Mouse (Mus musculus) gastrocnemius, adult 2 months (tissue): Measurements from ENCODE around the gene Dapk1. TPM values are rescaled to one million over a fixed set of nuclear protein-coding genes. Genes with fewer than 3 reads are reported as not detected.
"Not testable (repeated sequence)": the region's sequence is repeated elsewhere in the genome, so short reads cannot be mapped to it uniquely, and the experiment has no call there.

ENCODE experiments used
- DNase-seq: peaks from one replicate; pipeline ENCODE4 v3.0.0; 2022
- H3K27ac ChIP-seq: fragments of 200-600 bp; 2 replicates; pipeline ENCODE4 v1.8.1; 2022; ENCODE audit warnings: mild to moderate bottlenecking
- H3K4me3 ChIP-seq: fragments of 200-600 bp; 2 replicates; pipeline ENCODE4 v1.8.1; 2022; ENCODE audit warnings: mild to moderate bottlenecking, moderate library complexity
- CTCF ChIP-seq: fragments of 200-600 bp; IDR thresholded peaks from 2 replicates; pipeline ENCODE4 v1.8.1; 2022; ENCODE audit warnings: antibody characterized with exemption, mild to moderate bottlenecking, moderate library complexity
- intact Hi-C: fragments of 180-260 bp; cut with DNase I; formaldehyde crosslinking; loops from one replicate; pipeline ENCODE4 v1.15.1; 2025
- total RNA-seq, 2 experiments: library from RNA; stranded (reverse); gene quantifications; 2 replicates each; pipeline ENCODE4 v1.2.3; 2021

Dapk1 gene
- total RNA-seq, 2 experiments from 2014 or later, result 5.4 to 5.8 TPM

GRCm38 (mm10) chr13:60602416-60603251, 887 bp downstream of the Dapk1 start:
- Histone ChIP-seq H3K27ac (peak overlapping the region; percentile 86), H3K4me3 (peak overlapping the region; percentile 94)
- TF ChIP-seq CTCF, result no peak
- intact Hi-C loops, result loop anchor here (5.0 kb wide), 1 partner anchor 85 kb away; no protein-coding TSS in a partner anchor
- peak; percentile 44 for DNase-seq

- Histone ChIP-seq H3K27ac (peak overlapping the region; percentile 86), H3K4me3 (peak overlapping the region; percentile 94)
- TF ChIP-seq CTCF, result no peak
- DNase-seq, result no peak
- intact Hi-C loops, result loop anchor here (5.0 kb wide), 1 partner anchor 84 kb away; no protein-coding TSS in a partner anchor
Measured at GRCm38 (mm10) chr13:60603252-60603562, 1.5 kb downstream of the Dapk1 start.

- Histone ChIP-seq H3K27ac (no peak overlapping the region), H3K4me3 (no peak overlapping the region)
- no peak for DNase-seq
- intact Hi-C loops, result no loop called here
- no peak for TF ChIP-seq CTCF
Measured at GRCm38 (mm10) chr13:60607411-60607810, 5.7 kb downstream of the Dapk1 start.

- DNase-seq, result no peak
- TF ChIP-seq CTCF, result no peak
- Histone ChIP-seq H3K27ac (no peak overlapping the region), H3K4me3 (no peak overlapping the region)
- intact Hi-C loops, result no loop called here
Measured at GRCm38 (mm10) chr13:60608411-60609046, 6.8 kb downstream of the Dapk1 start.

- TF ChIP-seq CTCF, result no peak
- intact Hi-C loops, result no loop called here
- Histone ChIP-seq H3K27ac (no peak overlapping the region), H3K4me3 (no peak overlapping the region)
- DNase-seq, result no peak
Measured at GRCm38 (mm10) chr13:60609234-60609633, 7.5 kb downstream of the Dapk1 start.

GRCm38 (mm10) chr13:60610558-60610957, 8.8 kb downstream of the Dapk1 start:
- intact Hi-C loops, result no loop called here
- Histone ChIP-seq H3K4me3 (no peak overlapping the region), H3K27ac (no peak overlapping the region)
- DNase-seq, result no peak
- TF ChIP-seq CTCF, result no peak

- DNase-seq, intact Hi-C loops, H3K4me3 ChIP-seq, H3K27ac ChIP-seq: not testable (repeated sequence)
Measured at GRCm38 (mm10) chr13:60610971-60611370, 9.2 kb downstream of the Dapk1 start.

- TF ChIP-seq CTCF, result no peak
- intact Hi-C loops, result no loop called here
- Histone ChIP-seq H3K4me3 (no peak overlapping the region), H3K27ac (no peak overlapping the region)
- DNase-seq, result no peak
Measured at GRCm38 (mm10) chr13:60612160-60612559, 10.4 kb downstream of the Dapk1 start.

- H3K27ac ChIP-seq, result no peak overlapping the region
- no peak for TF ChIP-seq CTCF
- H3K4me3 ChIP-seq, result no peak overlapping the region
- no peak for DNase-seq
- intact Hi-C loops, result no loop called here
Measured at GRCm38 (mm10) chr13:60614154-60614553, 12.4 kb downstream of the Dapk1 start.

GRCm38 (mm10) chr13:60615057-60615650, 13.4 kb downstream of the Dapk1 start:
- intact Hi-C loops, result no loop called here
- DNase-seq, result no peak
- no peak overlapping the region for H3K27ac ChIP-seq
- no peak overlapping the region for H3K4me3 ChIP-seq
- no peak for TF ChIP-seq CTCF

GRCm38 (mm10) chr13:60616036-60616435, 14.3 kb downstream of the Dapk1 start:
- intact Hi-C loops, result no loop called here
- TF ChIP-seq CTCF, result no peak
- DNase-seq, result no peak
- no peak overlapping the region for H3K27ac ChIP-seq
- H3K4me3 ChIP-seq, result no peak overlapping the region

- no peak overlapping the region for H3K27ac ChIP-seq
- H3K4me3 ChIP-seq, result no peak overlapping the region
- intact Hi-C loops, result no loop called here
- TF ChIP-seq CTCF, result no peak
- DNase-seq, result no peak
Measured at GRCm38 (mm10) chr13:60618287-60618686, 16.5 kb downstream of the Dapk1 start.

- Histone ChIP-seq H3K4me3 (no peak overlapping the region), H3K27ac (peak overlapping the region; percentile 46; the same call in 1 of the 2 replicates)
- DNase-seq, result no peak
- intact Hi-C loops, result no loop called here
- TF ChIP-seq CTCF, result no peak
Measured at GRCm38 (mm10) chr13:60619723-60620122, 18.0 kb downstream of the Dapk1 start.
